Mouse (Mus musculus) neural tube, embryonic 14.5 days (tissue): ENCODE data around the gene Nnmt. TPM values are rescaled to one million over a fixed set of nuclear protein-coding genes. Genes with fewer than 3 reads are reported as not detected.

Experiments used
- ATAC-seq: fragments of 200-750 bp; cut with Nextera tagmentation; 2 replicates; pipeline ENCODE4 v1.8.0; 2017; ENCODE audit warnings: low read depth, mild to moderate bottlenecking, moderate TSS enrichment, moderate library complexity
- H3K27ac ChIP-seq: fragments of 300-500 bp; sonication (generic); 2 replicates; pipeline ENCODE4 v1.5.1; 2014; ENCODE audit warnings: low read depth, mild to moderate bottlenecking, control low read depth, low read length, moderate library complexity, mixed read lengths
- H3K27me3 ChIP-seq: fragments of 300-500 bp; sonication (generic); 2 replicates; pipeline ENCODE4 v1.6.1; 2014; ENCODE audit warnings: low read length; ENCODE audit not compliant: control insufficient read depth, insufficient read depth
- H3K36me3 ChIP-seq: fragments of 300-500 bp; sonication (generic); 2 replicates; pipeline ENCODE4 v1.6.1; 2014; ENCODE audit warnings: low read length, mixed read lengths; ENCODE audit not compliant: control insufficient read depth, insufficient read depth
- H3K4me1 ChIP-seq: fragments of 300-500 bp; sonication (generic); 2 replicates; pipeline ENCODE4 v1.6.1; 2014; ENCODE audit warnings: low read length; ENCODE audit not compliant: control insufficient read depth, insufficient read depth
- H3K4me2 ChIP-seq: fragments of 300-500 bp; sonication (generic); 2 replicates; pipeline ENCODE4 v1.6.1; 2014; ENCODE audit warnings: mild to moderate bottlenecking, low read depth, low read length, control low read depth
- H3K4me3 ChIP-seq: fragments of 300-500 bp; sonication (generic); 2 replicates; pipeline ENCODE4 v1.5.1; 2014; ENCODE audit warnings: low read depth, low read length, control low read depth, mixed read lengths
- H3K9ac ChIP-seq: fragments of 300-500 bp; sonication (generic); replicated peaks from 2 replicates; pipeline ENCODE4 v1.6.1; 2014; ENCODE audit warnings: low read depth, mild to moderate bottlenecking, control low read depth, low read length, mixed read lengths
- H3K9me3 ChIP-seq: fragments of 300-500 bp; sonication (generic); 2 replicates; pipeline ENCODE4 v1.6.1; 2016; ENCODE audit warnings: low read length; ENCODE audit not compliant: control insufficient read depth
- polyA plus RNA-seq: library from polyadenylated mRNA; unstranded; fragments of >200 nt; fragmentation: Nextera tagmentation; extraction: Ambion mirVana; gene quantifications from 2 replicates; pipeline ENCODE4 v1.2.1, GENCODE M21; 2014

Nnmt gene
- polyA plus RNA-seq, 1 experiment from 2014 or later, result 0.44 TPM

DNA sequence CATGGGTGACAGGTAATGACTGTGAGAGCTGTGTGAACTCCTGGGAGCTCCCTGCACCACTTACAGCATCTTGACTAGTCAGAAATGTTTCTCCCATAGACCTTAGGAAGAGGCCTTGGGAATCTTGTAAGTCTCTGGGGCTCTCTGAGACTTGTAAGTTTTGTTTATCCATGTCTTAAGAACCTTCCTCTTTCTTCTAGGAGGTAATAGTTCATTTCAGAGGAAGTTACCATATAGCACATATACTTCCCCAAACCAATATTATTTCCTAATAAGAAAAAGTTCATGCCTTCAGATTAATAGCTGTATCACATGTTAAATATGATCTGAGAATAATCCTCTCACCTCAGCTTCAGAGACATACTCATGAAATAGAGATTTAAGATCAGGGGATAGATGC lies 57.7 kb downstream of the Nnmt start:
- no peak for ATAC-seq
- Histone ChIP-seq H3K27me3 (no peaks in the 10 kb centered on the region), H3K9me3 (no peaks in the 10 kb centered on the region), H3K4me2 (no peak overlapping the region), H3K9ac (no peak overlapping the region), H3K36me3 (no peaks in the 10 kb centered on the region), H3K4me3 (no peak overlapping the region), H3K4me1 (no peaks in the 10 kb centered on the region), H3K27ac (no peak overlapping the region)

Other genes with a start within 250 kb of the Nnmt start
- gene Rexo2, start 124.5 kb downstream of the Nnmt start, polyA plus RNA-seq, result 87.1 and 93.9 TPM in 2 replicates
- gene Rbm7, start 109.9 kb downstream of the Nnmt start, polyA plus RNA-seq, result 90.5 and 104 TPM in 2 replicates
- gene Gm5617, start 109.7 kb downstream of the Nnmt start, polyA plus RNA-seq, result 26.5 TPM in 2 replicates
- gene Zbtb16, start 231.1 kb upstream of the Nnmt start, polyA plus RNA-seq, result 8.9 and 12.0 TPM in 2 replicates